Mouse (Mus musculus) spleen, adult 12 weeks (tissue): ENCODE data around the gene Prom2.
A peak's percentile ranks its signal among the peaks of the same experiment; 100 is the strongest.

ENCODE experiments used
- DNase-seq: peaks from one replicate; pipeline ENCODE4 v3.0.0; 2022; ENCODE audit warnings: low spot score

The Prom2 gene

GRCm38 (mm10) chr2:127523950-127524729 is 17.1 kb downstream of the Prom2 start:
- DNase-seq, result no peak

GRCm38 (mm10) chr2:127522006-127522441 is 19.2 kb downstream of the Prom2 start, which contains the start of gene Kcnip3:
TSS of gene Kcnip3 (minus strand) at chr2:127522094.
- no peak for DNase-seq

GRCm38 (mm10) chr2:127521172-127522005 is 19.9 kb downstream of the Prom2 start:
- no peak for DNase-seq

- no peak for DNase-seq
Observed at GRCm38 (mm10) chr2:127520123-127520522, 21.1 kb downstream of the Prom2 start.

GRCm38 (mm10) chr2:127519308-127519707 is 22.0 kb downstream of the Prom2 start:
- DNase-seq, result no peak

GRCm38 (mm10) chr2:127518831-127519230 is 22.4 kb downstream of the Prom2 start:
- DNase-seq, result no peak

GRCm38 (mm10) chr2:127518273-127518672 is 23.0 kb downstream of the Prom2 start:
- DNase-seq, result no peak

GRCm38 (mm10) chr2:127517081-127517480 is 24.2 kb downstream of the Prom2 start:
- no peak for DNase-seq

GRCm38 (mm10) chr2:127514380-127515124 is 26.7 kb downstream of the Prom2 start:
- no peak for DNase-seq

GRCm38 (mm10) chr2:127513244-127513643 is 28.0 kb downstream of the Prom2 start:
- no peak for DNase-seq

- no peak for DNase-seq
Observed at GRCm38 (mm10) chr2:127511426-127511825, 29.8 kb downstream of the Prom2 start.

GRCm38 (mm10) chr2:127507967-127508660 is 33.2 kb downstream of the Prom2 start:
- no peak for DNase-seq

GRCm38 (mm10) chr2:127507077-127507774 is 34.0 kb downstream of the Prom2 start:
- peak; percentile 40 for DNase-seq

GRCm38 (mm10) chr2:127506131-127506632 is 35.1 kb downstream of the Prom2 start:
- DNase-seq, result no peak

GRCm38 (mm10) chr2:127505196-127505595 is 36.1 kb downstream of the Prom2 start:
- no peak for DNase-seq

GRCm38 (mm10) chr2:127503751-127504549 is 37.3 kb downstream of the Prom2 start:
- no peak for DNase-seq

- DNase-seq, result no peak
Observed at GRCm38 (mm10) chr2:127501061-127501460, 40.2 kb downstream of the Prom2 start.

GRCm38 (mm10) chr2:127498750-127499149 is 42.5 kb downstream of the Prom2 start:
- no peak for DNase-seq

GRCm38 (mm10) chr2:127496321-127496720 is 44.9 kb downstream of the Prom2 start:
- no peak for DNase-seq
